Mouse (Mus musculus) cerebellum, adult 8-10 months (tissue): ENCODE data around the gene Rdh13.
A peak's percentile ranks its signal among the peaks of the same experiment; 100 is the strongest.
"Not testable (repeated sequence)": the region's sequence is repeated elsewhere in the genome, so short reads cannot be mapped to it uniquely, and the experiment has no call there.

Experiments
- DNase-seq: peaks from one replicate; pipeline ENCODE4 v3.0.0; 2022

Gene Rdh13

DNA sequence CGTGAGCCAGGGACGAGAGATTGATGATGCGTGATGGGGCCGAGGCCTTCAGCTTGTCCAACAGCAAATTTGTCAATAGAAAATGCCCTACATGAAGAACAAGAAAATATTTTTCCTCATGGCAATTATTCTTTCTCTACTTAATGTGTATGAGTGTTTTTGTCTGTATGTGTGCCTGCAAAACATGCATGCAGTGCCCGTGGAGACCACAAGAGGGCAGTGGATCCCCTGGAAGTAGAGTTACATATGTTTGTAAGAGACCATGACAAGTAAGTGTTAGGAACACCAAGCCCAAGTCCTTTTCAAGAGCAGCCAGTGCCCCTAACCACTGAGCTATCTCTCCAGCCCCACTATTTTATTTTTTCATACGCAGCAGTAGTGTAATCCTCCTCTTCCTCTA is 13.9 kb downstream of the Rdh13 start:
- peak; percentile 30 for DNase-seq

- no peak for DNase-seq
These were observed 15.1 kb downstream of the Rdh13 start for GRCm38 (mm10) chr7:4430246-4430844.

DNA sequence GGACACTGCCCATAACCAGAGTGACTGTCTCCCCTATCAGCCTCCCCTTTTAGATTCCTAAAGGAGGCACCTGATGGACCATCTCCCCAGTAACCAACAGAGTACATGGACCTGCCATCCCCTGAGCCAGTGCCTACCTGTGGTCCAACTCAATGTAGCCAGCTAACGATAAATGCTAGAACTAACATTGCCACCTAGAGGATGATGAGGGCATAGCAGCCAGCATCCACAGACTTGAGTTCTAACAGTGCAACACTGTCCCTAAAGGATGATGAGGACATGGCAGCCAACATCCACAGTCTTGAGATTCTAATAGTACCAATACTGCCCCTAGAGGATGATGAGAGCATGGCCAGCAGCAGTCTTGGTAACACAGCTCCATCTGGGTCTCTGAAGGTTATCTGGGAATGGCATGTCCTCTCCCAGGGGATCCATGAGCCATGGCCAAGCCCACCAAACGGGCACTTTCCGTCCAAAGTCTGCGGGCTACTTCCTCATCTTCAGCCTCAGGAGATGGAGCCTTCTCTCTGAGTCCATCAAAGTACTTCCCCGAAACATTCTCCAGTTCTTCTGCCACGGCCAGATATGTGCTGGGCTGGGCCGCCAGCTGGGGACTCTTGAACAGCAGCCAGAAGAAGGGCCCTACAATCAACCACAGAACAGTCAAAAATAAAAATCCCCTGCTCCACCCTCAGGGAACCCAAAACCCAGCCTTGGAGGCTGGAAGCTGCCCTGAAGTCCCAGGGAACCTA is 18.1 kb downstream of the Rdh13 start:
- DNase-seq: peak; percentile 83

- DNase-seq: no peak
These were observed 25.2 kb downstream of the Rdh13 start for GRCm38 (mm10) chr7:4420230-4420629.

- no peak for DNase-seq
These were observed 25.8 kb downstream of the Rdh13 start for GRCm38 (mm10) chr7:4419681-4420080.

- DNase-seq: not testable (repeated sequence)
These were observed 33.0 kb downstream of the Rdh13 start for GRCm38 (mm10) chr7:4412406-4412805.

GRCm38 (mm10) chr7:4397730-4398129 is 47.7 kb downstream of the Rdh13 start, which contains the start of gene Gp6:
TSS of gene Gp6 (minus strand) at chr7:4397744.
- DNase-seq: no peak
